ENCODE assay signal across 8 mouse cellular contexts in genomic region chr3:87173103-87173444, GRCm38 (mm10). TPM values are rescaled to one million over a fixed set of nuclear protein-coding genes. Genes with fewer than 3 reads are reported as not detected.
A peak's percentile ranks its signal among the peaks of the same experiment; 100 is the strongest.
DNase-seq lines count a peak whose midpoint lies in the region; ATAC-seq lines count a peak whose summit lies in the region.

No protein-coding gene starts in this region.

- 5% methylated on average over 2 of the region's 2 CpGs for WGBS in heart, embryonic 14.5 days
- 4% methylated on average over 2 of the region's 2 CpGs for WGBS in hindbrain, embryonic 13.5 days
- WGBS in midbrain, embryonic 13.5 days: 0% methylated on average over 2 of the region's 2 CpGs

- peaks cover 27 to 50% of the 10 kb centered on the region in 2 experiments for H3K4me1 ChIP-seq in heart, embryonic 14.5 days (ENCODE audit: control insufficient read depth in 2 of 2, insufficient read depth in 2 of 2, low read length in 2 of 2)
- peaks cover 67% of the 10 kb centered on the region for H3K4me1 ChIP-seq in hindbrain, embryonic 13.5 days (replicated peaks)
- H3K4me1 ChIP-seq in midbrain, embryonic 13.5 days (replicated peaks): peaks cover 66% of the 10 kb centered on the region

- peak overlapping the region; percentile 74 to 83 for H3K4me3 ChIP-seq in heart, embryonic 14.5 days (ENCODE audit: control insufficient read depth in 1 of 2, insufficient read depth in 1 of 2, low read depth in 1 of 2, low read length in 2 of 2)
- peak overlapping the region; percentile 66 for H3K4me3 ChIP-seq in hindbrain, embryonic 13.5 days
- peak overlapping the region; percentile 64 for H3K4me3 ChIP-seq in midbrain, embryonic 13.5 days (replicated peaks)

- no peak for DNase-seq in heart, adult 9 months (ENCODE audit: low spot score in 2 of 2)
- peak; percentile 55 for DNase-seq in NIH3T3 (ENCODE audit: low read depth)
- no peak for DNase-seq in left cerebral cortex, adult 18-20 months (ENCODE audit: low spot score in 2 of 2)
- DNase-seq in urinary bladder, adult 18-20 months (ENCODE audit: low spot score in 2 of 2): no peak

- H3K9ac ChIP-seq in heart, embryonic 14.5 days (ENCODE audit: low read length): peak overlapping the region; percentile 91
- H3K9ac ChIP-seq in hindbrain, embryonic 13.5 days: peak overlapping the region; percentile 90
- H3K9ac ChIP-seq in midbrain, embryonic 13.5 days (replicated peaks): peak overlapping the region; percentile 75

- peak overlapping the region; percentile 91 for H3K4me2 ChIP-seq in heart, embryonic 14.5 days (ENCODE audit: low read length)
- peak overlapping the region; percentile 80 for H3K4me2 ChIP-seq in hindbrain, embryonic 13.5 days
- H3K4me2 ChIP-seq in midbrain, embryonic 13.5 days (replicated peaks): peak overlapping the region; percentile 76

- peak overlapping the region; percentile 75 to 82 for H3K27ac ChIP-seq in heart, embryonic 14.5 days (replicated peaks in 1 of 2; ENCODE audit: control insufficient read depth in 1 of 2, insufficient read depth in 1 of 2, low read depth in 2 of 2, low read length in 2 of 2)
- H3K27ac ChIP-seq in hindbrain, embryonic 13.5 days: peak overlapping the region; percentile 92
- H3K27ac ChIP-seq in midbrain, embryonic 13.5 days: peak overlapping the region; percentile 85

- H3K27me3 ChIP-seq in heart, embryonic 14.5 days (ENCODE audit: control insufficient read depth, insufficient read depth, low read length): no peaks in the 10 kb centered on the region; the same call in 1 of the 2 replicates
- no peaks in the 10 kb centered on the region for H3K27me3 ChIP-seq in hindbrain, embryonic 13.5 days
- 0 out of 2 replicates have a peak, but pooled peaks cover 4% of the 10 kb centered on the region for H3K27me3 ChIP-seq in midbrain, embryonic 13.5 days

- no peak for ATAC-seq in heart, embryonic 14.5 days (ENCODE audit: insufficient number of reproducible peaks, insufficient read depth, low FRiP score, low read depth)
- ATAC-seq in hindbrain, embryonic 13.5 days (ENCODE audit: low FRiP score): no peak
- ATAC-seq in midbrain, embryonic 13.5 days: no peak
- no peak for ATAC-seq in erythroblast, adult 5-6 weeks (replicated peaks; ENCODE audit: low FRiP score, poor library complexity, severe bottlenecking)

- H3K9me3 ChIP-seq in heart, embryonic 14.5 days (ENCODE audit: control insufficient read depth, low read length): no peaks in the 10 kb centered on the region
- H3K9me3 ChIP-seq in hindbrain, embryonic 13.5 days: no peaks in the 10 kb centered on the region
- no peaks in the 10 kb centered on the region for H3K9me3 ChIP-seq in midbrain, embryonic 13.5 days

- H3K36me3 ChIP-seq in heart, embryonic 14.5 days (ENCODE audit: control insufficient read depth, insufficient read depth, low read length): no peaks in the 10 kb centered on the region
- H3K36me3 ChIP-seq in hindbrain, embryonic 13.5 days: no peaks in the 10 kb centered on the region
- no peaks in the 10 kb centered on the region for H3K36me3 ChIP-seq in midbrain, embryonic 13.5 days

RNA-seq across cellular contexts. Expression of gene Kirrel, which starts 1.5 kb away (rescaled TPM):
- 6.1 and 7.3 TPM in 2 replicates for polyA plus RNA-seq in heart, embryonic 14.5 days (2014; fragmentation: Nextera tagmentation; extraction: Ambion mirVana)
- 7.7 and 8.9 TPM in 2 replicates for polyA plus RNA-seq in hindbrain, embryonic 13.5 days (2015; fragmentation: Nextera tagmentation; extraction: Ambion mirVana)
- polyA plus RNA-seq in midbrain, embryonic 13.5 days (2015; fragmentation: Nextera tagmentation; extraction: Ambion mirVana): 8.4 and 10.1 TPM in 2 replicates
- 1 to 10 TPM; 3.9 to 4.2 TPM for total RNA-seq in left cerebral cortex, adult 18-20 months (2021)
- not detected in 2 replicates for total RNA-seq in erythroblast, adult 5-6 weeks (2015; ENCODE audit: low replicate concordance)
- not detected in 2 replicates for total RNA-seq in erythroblast, adult 5-6 weeks (2017; ENCODE audit: low replicate concordance)
